Mouse (Mus musculus) MEL (cell line): Measurements from ENCODE around the gene Iqch. TPM values are rescaled to one million over a fixed set of nuclear protein-coding genes. Genes with fewer than 3 reads are reported as not detected.

Experiments
- DNase-seq: peaks from one replicate; pipeline ENCODE4 v3.0.0; 2011; ENCODE audit warnings: low read depth, low spot score
- H3K27ac ChIP-seq: 2 replicates; pipeline ENCODE4 v1.5.1; 2012; ENCODE audit warnings: low read depth, mild to moderate bottlenecking, control low read depth, low read length, moderate library complexity; ENCODE audit not compliant: control insufficient read depth
- H3K27me3 ChIP-seq, 2 experiments: fragments of 150-350 bp in 1 of 2; sonication (generic) in 1 of 2; 2 replicates each; pipeline ENCODE4 v1.6.1; 2012; ENCODE audit warnings: low read length in 2 of 2, mild to moderate bottlenecking in 2 of 2, improper control_type of control experiment in 1 of 2, moderate library complexity in 1 of 2; ENCODE audit not compliant: insufficient read depth in 2 of 2, control insufficient read depth in 1 of 2
- H3K36me3 ChIP-seq, 2 experiments: 2 replicates each; pipeline ENCODE4 v1.6.1; 2012 to 2014; ENCODE audit warnings: low read length in 2 of 2, improper control_type of control experiment in 1 of 2, inconsistent platforms in 1 of 2, mild to moderate bottlenecking in 1 of 2; ENCODE audit not compliant: insufficient read depth in 2 of 2, control insufficient read depth in 1 of 2
- H3K4me1 ChIP-seq, 2 experiments: fragments of 150-350 bp in 1 of 2; sonication (generic) in 1 of 2; 2 replicates each; pipeline ENCODE4 v1.6.1; 2012; ENCODE audit warnings: low read length in 2 of 2, improper control_type of control experiment in 1 of 2, mild to moderate bottlenecking in 1 of 2; ENCODE audit not compliant: insufficient read depth in 2 of 2, control insufficient read depth in 1 of 2
- H3K4me3 ChIP-seq, 2 experiments: fragments of 150-350 bp in 1 of 2; sonication (generic) in 1 of 2; 2 replicates each; pipeline ENCODE4 v1.5.1; 2012; ENCODE audit warnings: low read depth in 2 of 2, low read length in 2 of 2, mild to moderate bottlenecking in 2 of 2, moderate library complexity in 2 of 2, control low read depth in 1 of 2, improper control_type of control experiment in 1 of 2; ENCODE audit not compliant: control insufficient read depth in 1 of 2, insufficient read depth in 1 of 2
- H3K79me2 ChIP-seq: 2 replicates; pipeline ENCODE4 v1.6.1; 2012; ENCODE audit warnings: mild to moderate bottlenecking, low read length, moderate library complexity; ENCODE audit not compliant: control insufficient read depth, poor library complexity, insufficient read depth
- H3K9ac ChIP-seq: 2 replicates; pipeline ENCODE4 v1.6.1; 2012; ENCODE audit warnings: low read depth, mild to moderate bottlenecking, control low read depth, low read length, moderate library complexity; ENCODE audit not compliant: control insufficient read depth, poor library complexity, severe bottlenecking
- H3K9me3 ChIP-seq: fragments of 150-350 bp; sonication (generic); replicated peaks from 2 replicates; pipeline ENCODE4 v1.6.1; 2012; ENCODE audit warnings: mild to moderate bottlenecking, low read length, improper control_type of control experiment, moderate library complexity; ENCODE audit not compliant: insufficient read depth
- BHLHE40 ChIP-seq: IDR thresholded peaks from 2 replicates; pipeline ENCODE4 v1.6.1; 2012; ENCODE audit warnings: low read depth, mild to moderate bottlenecking, inconsistent platforms, low read length, improper control_type of control experiment, borderline replicate concordance
- CHD1 ChIP-seq: IDR thresholded peaks from 2 replicates; pipeline ENCODE4 v1.6.1; 2012; ENCODE audit warnings: low read depth, mild to moderate bottlenecking, inconsistent platforms, low read length, improper control_type of control experiment
- CHD2 ChIP-seq: IDR thresholded peaks from 2 replicates; pipeline ENCODE4 v1.6.1; 2011; ENCODE audit warnings: low read length, improper control_type of control experiment
- CTCF ChIP-seq, 3 experiments: IDR thresholded peaks in 2 of 3; conservative IDR thresholded peaks in 1 of 3; 2 replicates each; pipeline ENCODE4 v1.5.1; 2011 to 2012; ENCODE audit warnings: low read length in 3 of 3, low read depth in 2 of 3, mild to moderate bottlenecking in 2 of 3, improper control_type of control experiment in 1 of 3, inconsistent platforms in 1 of 3, mixed read lengths in 1 of 3, moderate library complexity in 1 of 3; ENCODE audit not compliant: control insufficient read depth in 1 of 3, insufficient read depth in 1 of 3, poor library complexity in 1 of 3, severe bottlenecking in 1 of 3
- E2F4 ChIP-seq: IDR thresholded peaks from 2 replicates; pipeline ENCODE4 v1.6.1; 2011; ENCODE audit warnings: low read depth, low read length, improper control_type of control experiment, borderline replicate concordance
- ELF1 ChIP-seq: IDR thresholded peaks from 2 replicates; pipeline ENCODE4 v1.6.1; 2014; ENCODE audit warnings: low read depth, mild to moderate bottlenecking, inconsistent platforms, low read length, improper control_type of control experiment, moderate library complexity
- ETS1 ChIP-seq: IDR thresholded peaks from 2 replicates; pipeline ENCODE4 v1.6.1; 2012; ENCODE audit warnings: low read depth, mild to moderate bottlenecking, inconsistent platforms, low read length, improper control_type of control experiment, moderate library complexity
- HCFC1 ChIP-seq: IDR thresholded peaks from 2 replicates; pipeline ENCODE4 v1.6.1; 2012; ENCODE audit warnings: low read depth, mild to moderate bottlenecking, inconsistent platforms, low read length, improper control_type of control experiment, moderate library complexity
- JUND ChIP-seq: IDR thresholded peaks from 2 replicates; pipeline ENCODE4 v1.6.1; 2011; ENCODE audit warnings: low read depth, mild to moderate bottlenecking, improper control_type of control experiment, low read length
- KAT2A ChIP-seq: conservative IDR thresholded peaks from 2 replicates; pipeline ENCODE4 v1.6.1; 2012; ENCODE audit warnings: low read depth, low read length, improper control_type of control experiment, inconsistent platforms
- MAX ChIP-seq: IDR thresholded peaks from 2 replicates; pipeline ENCODE4 v1.6.1; 2011; ENCODE audit warnings: low read length, improper control_type of control experiment
- MAZ ChIP-seq: IDR thresholded peaks from 2 replicates; pipeline ENCODE4 v1.6.1; 2012; ENCODE audit warnings: low read depth, mild to moderate bottlenecking, inconsistent platforms, low read length, improper control_type of control experiment
- MEF2A ChIP-seq: IDR thresholded peaks from 2 replicates; pipeline ENCODE4 v1.6.1; 2014; ENCODE audit warnings: low read depth, mild to moderate bottlenecking, inconsistent platforms, low read length, improper control_type of control experiment; ENCODE audit not compliant: poor library complexity, insufficient replicate concordance, severe bottlenecking; ENCODE audit errors: extremely low read depth
- MXI1 ChIP-seq: IDR thresholded peaks from 2 replicates; pipeline ENCODE4 v1.6.1; 2011; ENCODE audit warnings: mild to moderate bottlenecking, low read depth, low read length, improper control_type of control experiment
- MYC ChIP-seq: IDR thresholded peaks from 2 replicates; pipeline ENCODE4 v1.6.1; 2011; ENCODE audit warnings: low read depth, mild to moderate bottlenecking, low read length, improper control_type of control experiment, moderate library complexity
- NELFE ChIP-seq: IDR thresholded peaks from 2 replicates; pipeline ENCODE4 v1.6.1; 2011; ENCODE audit warnings: low read depth, low read length, improper control_type of control experiment
- NRF1 ChIP-seq: IDR thresholded peaks from 2 replicates; pipeline ENCODE4 v1.6.1; 2014; ENCODE audit warnings: low read depth, mild to moderate bottlenecking, inconsistent platforms, low read length, improper control_type of control experiment, moderate library complexity; ENCODE audit not compliant: poor library complexity, insufficient read depth, severe bottlenecking
- POLR2A ChIP-seq, 2 experiments: IDR thresholded peaks; 2 replicates each; pipeline ENCODE4 v1.6.1; 2011 to 2012; ENCODE audit warnings: low read length in 2 of 2, mild to moderate bottlenecking in 2 of 2, control low read depth in 1 of 2, improper control_type of control experiment in 1 of 2, low read depth in 1 of 2, moderate library complexity in 1 of 2; ENCODE audit not compliant: control insufficient read depth in 1 of 2, insufficient read depth in 1 of 2, poor library complexity in 1 of 2
- POLR2AphosphoS2 ChIP-seq: IDR thresholded peaks from 2 replicates; pipeline ENCODE4 v1.6.1; 2011; ENCODE audit warnings: low read length, improper control_type of control experiment
- RAD21 ChIP-seq: IDR thresholded peaks from 2 replicates; pipeline ENCODE4 v1.6.1; 2011; ENCODE audit warnings: mild to moderate bottlenecking, low read depth, low read length, improper control_type of control experiment
- RCOR1 ChIP-seq: IDR thresholded peaks from 2 replicates; pipeline ENCODE4 v1.6.1; 2012; ENCODE audit warnings: low read depth, mild to moderate bottlenecking, inconsistent platforms, low read length, improper control_type of control experiment
- SIN3A ChIP-seq: IDR thresholded peaks from 2 replicates; pipeline ENCODE4 v1.6.1; 2012; ENCODE audit warnings: low read length, improper control_type of control experiment, inconsistent platforms
- TCF12 ChIP-seq: IDR thresholded peaks from 2 replicates; pipeline ENCODE4 v1.6.1; 2014; ENCODE audit warnings: low read depth, mild to moderate bottlenecking, inconsistent platforms, low read length, improper control_type of control experiment, moderate library complexity
- USF1 ChIP-seq: IDR thresholded peaks from 2 replicates; pipeline ENCODE4 v1.6.1; 2014; ENCODE audit warnings: low read depth, mild to moderate bottlenecking, inconsistent platforms, low read length, improper control_type of control experiment, moderate library complexity
- USF2 ChIP-seq, 2 experiments: IDR thresholded peaks; 2 replicates each; pipeline ENCODE4 v1.6.1; 2011 to 2012; ENCODE audit warnings: improper control_type of control experiment in 2 of 2, low read length in 2 of 2, borderline replicate concordance in 1 of 2, inconsistent platforms in 1 of 2, low read depth in 1 of 2, mild to moderate bottlenecking in 1 of 2; ENCODE audit not compliant: insufficient read depth in 1 of 2
- ZKSCAN1 ChIP-seq: IDR thresholded peaks from 2 replicates; pipeline ENCODE4 v1.6.1; 2012; ENCODE audit warnings: low read depth, mild to moderate bottlenecking, inconsistent platforms, low read length, improper control_type of control experiment, moderate library complexity
- ZMIZ1 ChIP-seq: IDR thresholded peaks from 2 replicates; pipeline ENCODE4 v1.6.1; 2012; ENCODE audit warnings: low read depth, mild to moderate bottlenecking, inconsistent platforms, low read length, improper control_type of control experiment, moderate library complexity
- polyA plus RNA-seq, 2 experiments: library from polyadenylated mRNA; stranded (reverse) in 1 of 2; unstranded in 1 of 2; fragments of >175 nt in 1 of 2; fragments of >200 nt in 1 of 2; gene quantifications; 2 replicates each; pipeline versions ENCODE4 v1.2.1 to v1.2.4; 2012; ENCODE audit warnings: low replicate concordance in 2 of 2, low read depth in 1 of 2; ENCODE audit not compliant: insufficient read length in 2 of 2, insufficient read depth in 1 of 2, missing spikeins in 1 of 2
- total RNA-seq: library from RNA; depleted of rRNA; stranded (reverse); fragments of 300-350 nt; gene quantifications from 2 replicates; pipeline ENCODE4 v1.2.3, GENCODE M21; 2012; rRNA removed

The Iqch gene
- not detected in 2 replicates for total RNA-seq
- polyA plus RNA-seq, result not detected

DNA sequence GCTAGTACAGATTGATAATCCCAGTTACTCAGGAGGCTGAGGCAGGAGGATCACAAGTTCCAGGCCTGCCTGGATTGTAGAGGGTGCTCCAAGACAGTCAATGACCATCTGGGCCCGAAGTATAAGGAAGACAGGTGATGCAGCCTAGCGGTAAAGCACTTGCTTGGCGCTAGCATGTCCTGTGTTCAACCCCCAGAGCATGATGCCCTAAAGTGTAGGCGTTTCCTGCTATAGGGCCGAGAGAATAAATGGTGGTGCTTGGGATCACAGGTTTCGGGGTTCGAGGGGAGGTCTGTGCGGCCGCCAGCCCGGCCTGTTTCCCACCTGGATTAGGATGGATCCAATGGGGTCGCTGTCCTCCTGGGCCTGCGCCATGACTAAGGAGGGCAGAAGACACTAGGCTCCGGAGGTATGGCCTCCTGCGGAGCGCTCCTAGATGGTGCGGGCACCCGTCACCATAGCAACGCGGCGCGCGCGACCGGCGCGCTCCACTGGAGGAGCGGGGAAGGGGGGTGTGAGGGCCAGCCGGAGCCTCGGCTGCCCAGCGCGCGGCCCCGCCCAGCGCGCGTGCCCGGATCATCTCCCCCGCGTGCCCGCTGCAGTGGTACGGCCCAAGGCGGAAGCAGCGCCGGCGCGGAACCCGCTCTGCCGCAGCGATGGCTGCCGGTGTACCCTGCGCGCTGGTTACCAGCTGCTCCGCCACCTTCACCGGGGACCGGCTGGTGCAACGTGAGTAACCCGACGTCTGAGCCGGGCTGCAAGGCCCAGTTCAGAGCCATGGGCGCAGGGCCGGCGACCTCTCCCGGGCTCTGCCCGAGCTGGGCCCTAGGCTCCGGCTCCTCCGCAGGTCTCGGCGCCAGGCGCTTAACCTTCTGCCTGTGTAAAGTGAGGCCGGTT is at the start of gene Iqch, which contains the start of gene Aagab:
Iqch (minus strand) TSS at position 451 of the 897 bp plus-strand sequence.
Aagab (plus strand) TSS at position 618 of the 897 bp plus-strand sequence.
- H3K27ac ChIP-seq, result peak within 1 kb of the TSS; percentile 40
- H3K9me3 ChIP-seq, result no peaks in the 10 kb centered on the region
- peak within 1 kb of the TSS; percentile 81 to 96 for H3K4me3 ChIP-seq
- H3K27me3 ChIP-seq, result no peaks in the 10 kb centered on the region; a peak in 1 of 4 replicates
- peaks cover 4 to 8% of the 10 kb centered on the region in 2 experiments; a peak in 3 of 4 replicates for H3K4me1 ChIP-seq
- peak within 1 kb of the TSS; percentile 93 for H3K9ac ChIP-seq
- DNase-seq, result peak; percentile 96
- peaks cover 22% of the 10 kb centered on the region for H3K79me2 ChIP-seq
- peaks cover 0 to 9% of the 10 kb centered on the region in 2 experiments; a peak in 2 of 4 replicates for H3K36me3 ChIP-seq
- TF ChIP-seq JUND (no peak), SIN3A (peak; percentile 98), MAX (no peak; the same call in 1 of the 2 replicates), USF1 (no peak), ZKSCAN1 (no peak), CTCF (IDR thresholded peaks at IDR 0.05 in 2 of 3, conservative IDR thresholded peaks at IDR 0.05 in 1 of 3; ENCODE audit: control insufficient read depth in 1 of 3, insufficient read depth in 1 of 3, low read depth in 2 of 3, low read length in 3 of 3, poor library complexity in 1 of 3, severe bottlenecking in 1 of 3) (0 out of 6 replicates have a peak, but pooled peaks of 1 of the 3 experiments have one; percentile 6), POLR2A (IDR thresholded peaks at IDR 0.05; ENCODE audit: control insufficient read depth in 1 of 2, insufficient read depth in 1 of 2, low read depth in 1 of 2, low read length in 2 of 2, poor library complexity in 1 of 2) (peak; percentile 79 to 90; a peak in 3 of 4 replicates), RAD21 (no peak), MYC (peak; percentile 41; the same call in 1 of the 2 replicates), NRF1 (peak; percentile 49; the same call in 1 of the 2 replicates), CHD2 (no peak), E2F4 (peak; percentile 77; the same call in 1 of the 2 replicates), MXI1 (peak; percentile 87), NELFE (peak; percentile 81), ZMIZ1 (peak; percentile 58; the same call in 1 of the 2 replicates), ELF1 (peak; percentile 95), MEF2A (peak; percentile 44; the same call in 1 of the 2 replicates), USF2 (IDR thresholded peaks at IDR 0.05; ENCODE audit: borderline replicate concordance in 1 of 2, insufficient read depth in 1 of 2, low read depth in 1 of 2, low read length in 2 of 2) (no peak), KAT2A (no peak; the same call in 1 of the 2 replicates), TCF12 (peak; percentile 61; the same call in 1 of the 2 replicates), POLR2AphosphoS2 (peak; percentile 58; the same call in 1 of the 2 replicates), MAZ (0 out of 2 replicates have a peak, but pooled peaks have one; percentile 69), ETS1 (0 out of 2 replicates have a peak, but pooled peaks have one; percentile 46), BHLHE40 (peak; percentile 69; the same call in 1 of the 2 replicates), HCFC1 (peak; percentile 80), CHD1 (peak; percentile 99), RCOR1 (0 out of 2 replicates have a peak, but pooled peaks have one; percentile 14)
